Mouse (Mus musculus) liver, embryonic 13.5 days (tissue): ENCODE measurements around the gene Epb41l4b. TPM values are rescaled to one million over a fixed set of nuclear protein-coding genes. Genes with fewer than 3 reads are reported as not detected.

Experiments used
- polyA plus RNA-seq: library from polyadenylated mRNA; unstranded; fragments of >200 nt; fragmentation: Nextera tagmentation; extraction: Ambion mirVana; gene quantifications from 2 replicates; pipeline ENCODE4 v1.2.1, GENCODE M21; 2015

Epb41l4b gene
- polyA plus RNA-seq, 1 experiment from 2014 or later: 1.5 TPM

Other genes starting within 250 kb of the Epb41l4b start
- gene Tmem245, start 196.0 kb downstream of the Epb41l4b start, polyA plus RNA-seq: 2.8 and 3.5 TPM in 2 replicates
- gene Frrs1l, start 153.0 kb downstream of the Epb41l4b start, polyA plus RNA-seq: 0.09 TPM in 2 replicates
- gene Ptpn3, start 158.4 kb upstream of the Epb41l4b start, polyA plus RNA-seq: 0.36 and 0.59 TPM in 2 replicates